ENCODE assay signal across 8 mouse cellular contexts in the genomic region with DNA sequence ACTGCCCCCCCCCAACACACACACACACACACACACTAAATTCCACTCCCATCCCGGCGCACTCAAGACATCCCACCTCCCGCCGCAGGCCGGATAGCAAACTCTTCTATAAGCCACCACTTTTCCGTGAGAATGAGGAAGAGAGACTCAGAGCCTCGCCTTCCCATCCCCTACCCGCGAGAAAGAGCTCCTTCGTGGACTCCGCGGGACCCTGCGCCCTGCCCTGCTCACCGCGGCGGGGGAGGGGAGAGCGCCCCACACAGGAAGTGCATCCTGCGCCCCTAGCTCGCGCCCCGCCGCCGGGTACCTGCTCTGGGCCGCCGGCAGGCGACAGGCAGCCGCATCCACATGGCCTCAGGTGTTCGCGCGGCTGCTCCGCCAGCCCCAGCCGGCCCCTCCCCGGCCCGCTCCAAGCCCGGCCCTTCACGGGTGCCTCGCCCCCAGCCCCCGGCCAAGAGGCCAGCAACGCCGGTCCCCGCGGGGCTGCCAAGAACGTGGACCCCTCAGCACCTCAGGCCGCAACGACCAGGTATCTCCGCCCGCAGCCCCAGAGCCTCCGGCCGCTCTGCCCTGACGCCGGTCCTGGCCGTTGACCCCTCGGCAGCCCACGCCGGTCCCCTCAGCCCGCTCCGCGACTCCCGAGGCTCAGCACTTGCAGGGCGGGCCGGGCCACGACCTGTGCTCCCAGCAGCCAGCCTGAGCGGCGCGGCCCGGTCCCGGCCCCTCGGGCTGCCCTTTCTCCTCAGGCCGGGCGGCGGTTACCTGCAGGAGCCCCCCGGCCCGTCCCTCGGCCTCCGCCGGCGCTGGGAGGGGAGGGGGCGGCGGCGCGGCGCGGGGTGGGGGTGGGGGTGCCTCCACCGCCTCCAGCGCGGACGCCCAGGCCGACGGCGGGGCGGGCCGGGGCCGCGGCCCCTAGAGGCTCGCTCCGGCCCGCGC.
DNase-seq lines count a peak whose midpoint lies in the region; ATAC-seq and TF ChIP-seq lines count a peak whose summit lies in the region.

No protein-coding gene starts in this region.

- H3K36me3 ChIP-seq in embryonic facial prominence, embryonic 11.5 days (replicated peaks; ENCODE audit: control insufficient read depth, insufficient read depth, low read depth, low read length): no peaks in the 10 kb centered on the region
- no peaks in the 10 kb centered on the region for H3K36me3 ChIP-seq in heart, postnatal 0 days (replicated peaks; ENCODE audit: control insufficient read depth, insufficient read depth, low read length)

- peak overlapping the region; percentile 90 for H3K9ac ChIP-seq in embryonic facial prominence, embryonic 11.5 days (replicated peaks; ENCODE audit: low read length)
- peak overlapping the region; percentile 91 for H3K9ac ChIP-seq in heart, postnatal 0 days (replicated peaks; ENCODE audit: low read depth, low read length)

- peak; percentile 85 for DNase-seq in CD4-positive, CD25-positive, alpha-beta regulatory T cell, adult 2 months (ENCODE audit: low read depth, low spot score)
- DNase-seq in T-cell, adult 2 months (ENCODE audit: low spot score): peak; percentile 85
- peak; percentile 50 for DNase-seq in embryonic facial prominence, embryonic 11.5 days (ENCODE audit: low spot score)
- DNase-seq in heart, postnatal 0 days (ENCODE audit: low spot score): no peak
- DNase-seq in kidney, postnatal 25 days: peak; percentile 46 to 75
- peak; percentile 76 to 77 for DNase-seq in spleen, postnatal 36 days (ENCODE audit: low spot score in 2 of 2)
- no peak for DNase-seq in frontal cortex, postnatal 10 days (ENCODE audit: low spot score in 2 of 2)

- H3K4me3 ChIP-seq in embryonic facial prominence, embryonic 11.5 days (ENCODE audit: low read depth, low read length): peak overlapping the region; percentile 99
- peak overlapping the region; percentile 86 for H3K4me3 ChIP-seq in heart, postnatal 0 days (ENCODE audit: low read depth, low read length)

- peak overlapping the region; percentile 96 for H3K27ac ChIP-seq in embryonic facial prominence, embryonic 11.5 days (replicated peaks; ENCODE audit: low read depth, low read length)
- H3K27ac ChIP-seq in heart, postnatal 0 days (ENCODE audit: low read depth): peak overlapping the region; percentile 89

- H3K27me3 ChIP-seq in embryonic facial prominence, embryonic 11.5 days (ENCODE audit: control insufficient read depth, insufficient read depth, low read length): no peaks in the 10 kb centered on the region
- H3K27me3 ChIP-seq in heart, postnatal 0 days (ENCODE audit: control insufficient read depth, insufficient read depth, low read length): no peaks in the 10 kb centered on the region

- TF ChIP-seq CTCF in heart, postnatal 0 days (IDR thresholded peaks at IDR 0.05; ENCODE audit: low read depth): no peak

- H3K9me3 ChIP-seq in embryonic facial prominence, embryonic 11.5 days (replicated peaks; ENCODE audit: control insufficient read depth, low read length): no peaks in the 10 kb centered on the region
- H3K9me3 ChIP-seq in heart, postnatal 0 days (replicated peaks; ENCODE audit: control insufficient read depth, low read length): no peaks in the 10 kb centered on the region

- WGBS in embryonic facial prominence, embryonic 11.5 days: under 1% methylated on average over 57 of the region's 98 CpGs
- under 1% methylated on average over 71 of the region's 98 CpGs for WGBS in heart, postnatal 0 days

- no peak for TF ChIP-seq EP300 in heart, postnatal 0 days (IDR thresholded peaks at IDR 0.05; ENCODE audit: low read depth)

- peak overlapping the region; percentile 96 for H3K4me2 ChIP-seq in embryonic facial prominence, embryonic 11.5 days (ENCODE audit: low read depth, low read length)
- peak overlapping the region; percentile 92 for H3K4me2 ChIP-seq in heart, postnatal 0 days (ENCODE audit: low read depth, low read length)

- H3K4me1 ChIP-seq in embryonic facial prominence, embryonic 11.5 days (ENCODE audit: control insufficient read depth, insufficient read depth, low read length): peaks cover 3% of the 10 kb centered on the region; the same call in 1 of the 2 replicates
- H3K4me1 ChIP-seq in heart, postnatal 0 days (ENCODE audit: control insufficient read depth, insufficient read depth): peaks cover 41% of the 10 kb centered on the region

- ATAC-seq in embryonic facial prominence, embryonic 11.5 days (replicated peaks; ENCODE audit: insufficient number of reproducible peaks, low FRiP score, low TSS enrichment, low read depth): peak; percentile 50
- ATAC-seq in heart, postnatal 0 days (ENCODE audit: insufficient read depth, low read depth): peak; percentile 73
- peak; percentile 58 for ATAC-seq in megakaryocyte progenitor cell, adult 5-6 weeks (replicated peaks; ENCODE audit: poor library complexity)

Comparison
In these comparisons a context has a peak if more than half of its experiments do, and no peak if none do; other contexts are left out.
1. DNase-seq: peak in CD4-positive, CD25-positive, alpha-beta regulatory T cell, adult 2 months (single experiment), T-cell, adult 2 months (single experiment), embryonic facial prominence, embryonic 11.5 days (single experiment), kidney, postnatal 25 days (2 of 2) and spleen, postnatal 36 days (2 of 2); none in heart, postnatal 0 days (single experiment) and frontal cortex, postnatal 10 days (0 of 2).
2. Peak in every context shown above with its lines, with median percentiles within 50 percentile points of each other: ATAC-seq.